Mouse (Mus musculus): ENCODE data around the gene Pfdn6.

DNA sequence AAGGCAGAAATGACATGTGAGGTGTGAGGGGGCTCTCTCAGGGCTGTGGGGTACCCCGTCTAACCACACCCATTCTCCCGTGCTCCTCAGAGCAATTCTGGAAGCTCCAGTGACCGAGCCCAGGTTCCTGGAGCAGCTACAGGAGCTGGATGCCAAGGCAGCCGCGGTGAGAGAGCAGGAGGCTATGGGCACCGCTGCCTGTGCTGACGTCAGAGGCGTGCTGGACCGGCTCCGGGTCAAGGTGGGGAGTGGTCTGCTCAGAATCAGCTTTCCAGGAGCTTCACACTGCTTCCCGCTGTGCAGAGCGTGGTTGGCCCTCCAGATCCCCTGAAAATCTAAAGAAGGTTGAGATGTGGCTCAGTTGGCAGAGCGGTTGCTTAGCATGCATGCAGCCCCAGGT lies 19.0 kb upstream of the Pfdn6 start:
- TF ChIP-seq POLR2A (IDR thresholded peaks at IDR 0.05; ENCODE audit: insufficient read depth, low read depth, low read length) (no peak), CTCF (IDR thresholded peaks at IDR 0.05) (no peak)
